Mouse (Mus musculus) liver, adult 2 months (tissue): ENCODE measurements around the gene Cacna2d3. TPM values are rescaled to one million over a fixed set of nuclear protein-coding genes. Genes with fewer than 3 reads are reported as not detected.

Experiments
- DNase-seq: peaks from one replicate; pipeline ENCODE4 v3.0.0-alpha.2; 2011; ENCODE audit warnings: low read depth, low spot score; ENCODE audit errors: extremely low read depth
- H3K27ac ChIP-seq: fragments of 200-500 bp; replicated peaks from 2 replicates; pipeline ENCODE4 v1.5.1; 2012; ENCODE audit warnings: low read depth, mild to moderate bottlenecking, control low read depth, inconsistent platforms, low read length; ENCODE audit not compliant: insufficient read depth
- H3K27me3 ChIP-seq: fragments of 200-500 bp; 2 replicates; pipeline ENCODE4 v1.6.1; 2012; ENCODE audit warnings: mild to moderate bottlenecking, moderate library complexity, low read length, inconsistent platforms; ENCODE audit not compliant: control insufficient read depth, insufficient read depth
- H3K36me3 ChIP-seq: fragments of 200-500 bp; 2 replicates; pipeline ENCODE4 v1.6.1; 2012; ENCODE audit warnings: low read length, inconsistent platforms; ENCODE audit not compliant: control insufficient read depth, insufficient read depth
- H3K4me1 ChIP-seq: fragments of 200-500 bp; 2 replicates; pipeline ENCODE4 v1.6.1; 2011; ENCODE audit warnings: low read length; ENCODE audit not compliant: control insufficient read depth, insufficient read depth
- H3K4me3 ChIP-seq: fragments of 200-500 bp; 2 replicates; pipeline ENCODE4 v1.5.1; 2011; ENCODE audit warnings: low read depth, mild to moderate bottlenecking, control low read depth, low read length, moderate library complexity; ENCODE audit not compliant: insufficient read depth
- H3K79me2 ChIP-seq: fragments of 200-500 bp; 2 replicates; pipeline ENCODE4 v1.6.1; 2012; ENCODE audit warnings: inconsistent platforms, mild to moderate bottlenecking, low read length, moderate library complexity; ENCODE audit not compliant: control insufficient read depth, insufficient read depth
- H3K9ac ChIP-seq: fragments of 200-500 bp; 2 replicates; pipeline ENCODE4 v1.6.1; 2012; ENCODE audit warnings: low read depth, mild to moderate bottlenecking, control low read depth, inconsistent platforms, low read length
- CTCF ChIP-seq: fragments of 200-500 bp; IDR thresholded peaks from 2 replicates; pipeline ENCODE4 v1.5.1; 2011; ENCODE audit warnings: low read depth, low read length, control low read depth
- POLR2A ChIP-seq: fragments of 200-500 bp; IDR thresholded peaks from 2 replicates; pipeline ENCODE4 v1.6.1; 2011; ENCODE audit warnings: low read length, control low read depth; ENCODE audit not compliant: insufficient read depth; ENCODE audit errors: extremely low read depth
- WGBS: fragments of 180-500 bp; shearing (Covaris S2); methylation state at CpG from one replicate; pipeline ENCODE4 v1.1.7; 2018; 5-methylcytosine and 5-hydroxymethylcytosine counted together
- polyA plus RNA-seq: library from polyadenylated mRNA; depleted of rRNA; stranded (reverse); fragments of >200 nt; gene quantifications from 2 replicates; pipeline ENCODE4 v1.2.3, GENCODE M21; 2012
- total RNA-seq: library from RNA; depleted of rRNA; stranded (reverse); fragments of >200 nt; gene quantifications from 2 replicates; pipeline ENCODE4 v1.2.3, GENCODE M21; 2014

Gene Cacna2d3
- total and polyA plus RNA-seq, 2 experiments, result not detected

GRCm38 (mm10) chr14:29029107-29029469 is 692.6 kb downstream of the Cacna2d3 start:
- no peak overlapping the region for H3K27ac ChIP-seq
- H3K79me2 ChIP-seq, result no peaks in the 10 kb centered on the region
- WGBS, result 91% methylated on average over 2 of the region's 2 CpGs
- no peaks in the 10 kb centered on the region for H3K36me3 ChIP-seq
- no peak overlapping the region for H3K4me3 ChIP-seq
- TF ChIP-seq CTCF (no peak), POLR2A (no peak)
- no peak overlapping the region for H3K9ac ChIP-seq
- no peaks in the 10 kb centered on the region for H3K4me1 ChIP-seq
- no peaks in the 10 kb centered on the region for H3K27me3 ChIP-seq
- DNase-seq, result no peak

- Histone ChIP-seq H3K79me2 (no peaks in the 10 kb centered on the region), H3K27me3 (no peaks in the 10 kb centered on the region), H3K4me3 (no peak overlapping the region), H3K9ac (no peak overlapping the region), H3K36me3 (no peaks in the 10 kb centered on the region), H3K4me1 (no peaks in the 10 kb centered on the region), H3K27ac (no peak overlapping the region)
- no peak for DNase-seq
- WGBS, result 89% methylated on average over 6 of the region's 6 CpGs
- TF ChIP-seq CTCF (no peak), POLR2A (no peak)
Measured at GRCm38 (mm10) chr14:29028391-29029106, 693.1 kb downstream of the Cacna2d3 start.

GRCm38 (mm10) chr14:29027276-29027675 is 694.4 kb downstream of the Cacna2d3 start:
- Histone ChIP-seq H3K27me3 (no peaks in the 10 kb centered on the region), H3K9ac (no peak overlapping the region), H3K4me1 (no peaks in the 10 kb centered on the region), H3K27ac (no peak overlapping the region), H3K4me3 (no peak overlapping the region), H3K79me2 (no peaks in the 10 kb centered on the region), H3K36me3 (no peaks in the 10 kb centered on the region)
- 88% methylated on average over 5 of the region's 5 CpGs for WGBS
- no peak for DNase-seq
- TF ChIP-seq POLR2A (no peak), CTCF (0 out of 2 replicates have a peak, but pooled peaks have one; percentile 5)

GRCm38 (mm10) chr14:29025335-29025734 is 696.3 kb downstream of the Cacna2d3 start:
- WGBS, result 82% methylated on average over 6 of the region's 6 CpGs
- no peaks in the 10 kb centered on the region for H3K4me1 ChIP-seq
- TF ChIP-seq CTCF (no peak), POLR2A (no peak)
- H3K9ac ChIP-seq, result no peak overlapping the region
- DNase-seq, result no peak
- H3K4me3 ChIP-seq, result no peak overlapping the region
- H3K36me3 ChIP-seq, result no peaks in the 10 kb centered on the region
- H3K79me2 ChIP-seq, result no peaks in the 10 kb centered on the region
- H3K27ac ChIP-seq, result no peak overlapping the region
- no peaks in the 10 kb centered on the region for H3K27me3 ChIP-seq

- 95% methylated on average over 4 of the region's 4 CpGs for WGBS
- TF ChIP-seq POLR2A, result no peak
- Histone ChIP-seq H3K9ac (no peak overlapping the region), H3K36me3 (no peaks in the 10 kb centered on the region), H3K79me2 (no peaks in the 10 kb centered on the region), H3K4me1 (no peaks in the 10 kb centered on the region), H3K27ac (no peak overlapping the region), H3K4me3 (no peak overlapping the region), H3K27me3 (no peaks in the 10 kb centered on the region)
- no peak for DNase-seq
Measured at GRCm38 (mm10) chr14:29023246-29023645, 698.4 kb downstream of the Cacna2d3 start.

- Histone ChIP-seq H3K27ac (no peak overlapping the region), H3K79me2 (no peaks in the 10 kb centered on the region), H3K36me3 (no peaks in the 10 kb centered on the region), H3K4me1 (peaks cover 6% of the 10 kb centered on the region), H3K27me3 (no peaks in the 10 kb centered on the region), H3K9ac (no peak overlapping the region), H3K4me3 (no peak overlapping the region)
- WGBS, result 63% methylated on average over 4 of the region's 4 CpGs
- TF ChIP-seq POLR2A (no peak), CTCF (no peak)
- DNase-seq, result no peak
Measured at GRCm38 (mm10) chr14:29021295-29021694, 700.4 kb downstream of the Cacna2d3 start.
